Mouse (Mus musculus) spleen, postnatal 0 days (tissue): ENCODE data around the gene Tnnt1. TPM values are rescaled to one million over a fixed set of nuclear protein-coding genes. Genes with fewer than 3 reads are reported as not detected.

Source experiments
- polyA plus RNA-seq: library from polyadenylated mRNA; unstranded; fragments of >200 nt; fragmentation: Nextera tagmentation; extraction: Ambion mirVana; gene quantifications from 2 replicates; pipeline ENCODE4 v1.2.1, GENCODE M21; 2015

Tnnt1 gene
- polyA plus RNA-seq, result 8.4 and 12.2 TPM in 2 replicates

DNA sequence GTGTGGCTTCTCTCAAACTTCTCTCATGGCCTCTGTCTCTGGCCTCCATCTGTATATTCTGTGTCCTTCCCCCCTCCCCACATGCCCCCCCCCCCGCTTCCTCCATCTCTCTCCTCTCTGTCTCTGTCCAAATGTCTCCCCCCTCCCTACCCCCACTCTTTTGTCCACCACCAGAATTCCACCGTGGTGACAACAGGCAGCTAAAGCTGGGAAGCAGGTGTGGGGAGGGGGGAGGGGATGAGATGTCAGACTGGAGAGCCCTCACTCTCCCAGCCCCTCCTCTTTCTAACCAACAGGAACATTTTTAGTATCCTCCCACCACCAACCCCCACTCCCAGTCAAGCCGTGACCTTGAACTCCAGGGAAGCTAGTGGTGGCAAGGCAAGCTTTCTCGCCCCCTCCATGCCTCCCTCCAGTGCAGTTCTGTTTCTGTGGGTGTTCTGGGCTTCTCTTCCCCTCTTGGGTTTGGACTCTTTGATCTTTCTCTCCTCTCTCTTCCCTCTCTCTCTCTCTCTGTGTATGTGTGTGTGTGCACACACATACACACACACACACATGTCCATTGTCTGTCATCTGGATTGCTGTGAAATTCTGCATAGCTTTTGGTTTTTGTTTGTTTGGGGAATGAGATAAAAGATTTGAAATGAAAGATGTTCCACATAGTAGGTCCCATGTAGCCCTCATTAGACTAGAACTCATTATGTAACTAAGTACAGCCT is at the start of gene Tnnt1:
Gene Tnnt1 (minus strand): TSS at position 51 of the 719 bp plus-strand sequence.

DNA sequence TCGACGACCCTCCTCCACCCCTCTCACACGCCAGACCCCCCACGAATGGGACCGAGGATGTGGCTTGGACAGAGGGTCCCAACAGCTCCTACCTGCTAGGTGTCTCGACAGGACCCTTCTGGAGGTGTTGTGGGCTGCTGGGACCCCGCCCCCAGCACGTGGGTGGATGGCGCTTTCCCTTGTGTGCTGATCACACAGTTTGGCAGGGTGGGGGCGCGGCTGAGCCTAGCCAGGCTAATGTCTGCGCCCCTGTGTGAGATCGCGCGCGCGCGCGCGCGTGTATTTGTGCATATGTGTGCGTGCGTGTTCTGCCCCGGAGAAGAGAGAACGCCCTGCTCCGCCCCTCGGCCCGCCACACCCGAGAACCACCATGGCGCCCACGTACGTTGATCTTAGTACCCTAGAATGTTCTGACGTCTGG is 31.0 kb upstream of the Tnnt1 start, which contains the start of gene Syt5:
Gene Syt5 (minus strand): TSS at position 321 of the 421 bp plus-strand sequence.

DNA sequence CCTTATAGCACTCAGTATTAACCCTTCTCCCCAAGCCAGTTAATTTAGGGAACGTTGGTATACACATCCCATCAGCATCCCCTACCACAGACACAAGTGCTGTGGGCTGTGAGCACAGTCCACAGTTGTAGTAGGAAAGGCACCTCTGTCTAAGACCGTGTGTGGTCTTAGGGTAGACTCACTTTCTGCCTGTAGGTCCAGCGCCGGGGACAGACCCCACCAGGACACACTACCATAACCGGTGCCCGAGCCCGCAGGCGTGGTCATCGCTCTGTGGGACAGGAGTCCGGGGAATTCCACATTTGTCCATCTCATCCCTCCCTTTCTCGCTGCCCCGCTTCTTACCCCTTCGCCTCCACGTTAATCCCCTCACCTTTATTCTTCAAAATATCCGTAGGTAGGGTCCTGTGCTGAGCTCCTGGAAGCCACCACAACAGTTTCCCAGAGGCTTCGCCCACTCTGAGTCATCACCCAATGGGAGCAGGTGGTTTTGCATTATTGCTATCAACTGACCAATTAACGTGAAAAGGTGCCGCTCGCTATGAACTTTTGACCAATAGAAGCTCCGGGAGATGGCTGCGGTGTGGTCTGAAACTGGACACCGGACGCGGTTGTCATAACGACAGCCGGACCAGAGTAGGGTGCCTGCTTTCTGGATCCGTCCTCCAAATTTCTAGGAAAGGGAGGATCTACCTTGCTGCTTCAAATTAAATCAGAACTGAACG is 16.0 kb upstream of the Tnnt1 start, which contains the start of gene Dnaaf3:
Gene Dnaaf3 (minus strand): TSS at position 449 of the 725 bp plus-strand sequence.

DNA sequence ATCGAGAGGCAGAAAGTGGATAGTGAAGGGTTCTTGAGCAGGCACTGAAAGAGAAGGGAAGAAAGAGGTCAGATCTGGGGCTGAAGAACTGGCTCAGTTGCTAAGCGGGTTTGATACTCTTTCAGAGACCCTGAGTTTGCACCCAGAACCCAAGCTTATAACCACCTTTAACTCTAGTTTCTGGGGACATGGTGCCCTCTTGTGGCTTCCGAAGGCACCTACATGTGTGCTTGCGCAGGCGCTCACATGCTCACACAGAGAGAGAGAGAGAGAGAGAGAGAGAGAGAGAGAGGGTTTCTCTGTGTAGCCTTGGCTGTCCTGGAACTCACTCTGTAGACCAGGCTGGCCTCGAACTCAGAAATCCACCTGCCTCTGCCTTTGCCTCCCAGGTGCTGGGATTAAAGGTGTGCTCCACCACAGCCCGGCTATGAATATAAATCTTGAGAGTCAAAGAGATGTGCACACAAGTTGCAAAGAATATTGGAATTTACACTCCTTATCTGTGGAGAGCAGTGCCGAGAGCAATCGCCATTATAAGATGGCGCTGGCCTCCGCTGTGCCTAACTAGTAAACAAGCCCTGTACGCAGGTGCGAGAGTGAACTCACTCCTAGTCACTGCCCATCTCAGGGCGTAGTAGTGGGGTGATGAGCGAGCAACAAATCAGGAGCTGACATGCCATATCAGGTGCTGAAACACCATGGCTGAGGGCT is 8.2 kb upstream of the Tnnt1 start, which contains the start of gene Tnni3:
Gene Tnni3 (minus strand): TSS at position 18 of the 711 bp plus-strand sequence.

DNA sequence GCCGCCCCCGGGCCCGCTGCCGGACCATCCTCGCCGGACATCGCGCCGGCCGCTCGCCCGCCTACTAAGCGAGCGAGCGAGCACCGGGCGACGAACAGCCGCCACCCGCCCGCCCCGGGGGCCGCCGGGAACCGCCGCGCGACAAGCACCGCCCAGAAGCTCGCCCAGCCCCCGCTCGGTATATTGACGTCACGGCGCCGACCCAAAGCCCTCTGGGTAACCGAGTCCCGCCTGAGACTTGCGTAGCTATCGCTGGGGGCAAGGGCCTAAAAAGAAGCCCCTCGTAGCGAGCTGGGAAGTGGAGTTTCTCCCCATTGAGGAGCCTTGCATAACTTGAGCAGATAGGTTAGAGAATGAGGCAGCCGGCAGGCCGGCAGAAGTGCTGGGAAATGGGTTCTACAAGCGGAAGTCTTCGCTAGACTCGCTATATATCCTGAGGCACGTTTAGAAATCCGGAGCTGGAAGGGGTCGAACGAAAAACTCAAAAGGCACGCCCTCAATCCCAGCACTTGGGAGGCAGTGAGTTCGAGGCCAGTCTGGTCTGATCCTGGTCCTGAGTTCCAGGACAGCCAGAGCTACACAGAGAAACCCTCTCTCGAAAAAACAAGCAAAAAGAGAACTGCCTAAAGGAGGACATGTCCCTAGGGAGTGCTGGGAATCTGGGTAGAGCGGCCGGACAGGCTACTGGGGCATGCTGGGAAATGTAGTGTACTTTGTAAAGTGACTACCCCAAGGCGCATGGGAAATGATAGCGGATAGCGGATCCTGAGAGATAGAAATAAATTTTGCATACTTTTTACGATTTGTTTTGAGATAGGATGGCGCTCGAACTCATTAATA is 14.4 kb downstream of the Tnnt1 start, which contains the start of gene Ppp1r12c:
Gene Ppp1r12c (minus strand): TSS at position 123 of the 840 bp plus-strand sequence.

DNA sequence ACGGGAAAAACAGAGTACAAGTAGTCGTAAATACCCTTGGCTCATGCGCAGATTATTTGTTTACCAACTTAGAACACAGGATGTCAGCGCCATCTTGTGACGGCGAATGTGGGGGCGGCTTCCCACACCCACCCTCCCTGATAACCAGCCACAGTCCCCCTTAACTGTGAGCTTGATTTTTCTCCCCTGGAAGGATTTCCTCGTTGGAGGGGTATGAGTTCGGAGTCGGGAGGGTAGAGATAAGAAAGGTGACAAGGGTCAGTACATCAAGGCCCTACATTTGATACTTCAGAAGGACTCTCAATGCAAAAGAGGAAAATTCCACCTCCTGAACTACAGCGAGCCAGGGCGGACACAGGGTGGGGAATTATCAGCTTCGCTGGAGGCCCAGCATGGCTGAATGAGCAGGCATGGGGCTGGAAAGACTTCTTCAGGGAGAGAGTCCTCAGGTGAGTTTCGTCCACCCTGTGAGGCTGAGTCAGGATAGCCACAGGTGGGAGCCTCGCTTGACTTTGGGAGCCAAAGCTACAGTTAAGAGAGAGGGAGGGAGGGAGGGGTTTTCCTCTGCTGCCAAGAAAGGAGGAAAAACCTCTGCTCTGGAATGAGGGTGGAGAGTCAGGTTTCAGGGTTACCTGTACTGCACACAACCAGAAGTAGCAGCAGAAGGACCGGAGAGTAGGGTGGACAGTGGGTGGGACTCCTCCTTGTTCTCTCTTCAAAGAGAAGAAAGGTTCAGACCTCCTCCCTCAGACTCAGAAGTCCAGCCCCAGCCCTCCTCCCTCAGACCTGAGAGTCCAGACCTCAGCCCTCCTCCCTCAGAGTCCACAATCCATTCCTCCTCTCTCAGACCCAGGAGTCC is 55.4 kb downstream of the Tnnt1 start, which contains the start of gene Eps8l1:
Gene Eps8l1 (plus strand): TSS at position 99 of the 859 bp plus-strand sequence.

Other genes starting within 250 kb of the Tnnt1 start
- gene Ncr1, start 178.7 kb downstream of the Tnnt1 start, polyA plus RNA-seq, result 1.5 and 2.3 TPM in 2 replicates
- gene Gp6, start 118.6 kb downstream of the Tnnt1 start, polyA plus RNA-seq, result 1.4 and 1.5 TPM in 2 replicates
- 8.5 and 10.2 TPM in 2 replicates for gene Rdh13, start 70.7 kb downstream of the Tnnt1 start, polyA plus RNA-seq
- 0.36 and 3.4 TPM in 2 replicates for gene Eps8l1, start 55.7 kb downstream of the Tnnt1 start, polyA plus RNA-seq
- gene Ppp1r12c, start 14.7 kb downstream of the Tnnt1 start, polyA plus RNA-seq, result 34.4 and 38.5 TPM in 2 replicates
- gene Tnni3, start 7.8 kb upstream of the Tnnt1 start, polyA plus RNA-seq, result 2.8 and 3.6 TPM in 2 replicates
- 0.29 and 0.36 TPM in 2 replicates for gene Dnaaf3, start 16.1 kb upstream of the Tnnt1 start, polyA plus RNA-seq
- 0.66 and 1.0 TPM in 2 replicates for gene Syt5, start 31.2 kb upstream of the Tnnt1 start, polyA plus RNA-seq
- gene Ptprh, start 87.7 kb upstream of the Tnnt1 start, polyA plus RNA-seq, result not detected in 2 replicates
- 12.8 and 16.5 TPM in 2 replicates for gene Tmem86b, start 115.0 kb upstream of the Tnnt1 start, polyA plus RNA-seq
- gene Ppp6r1, start 142.6 kb upstream of the Tnnt1 start, polyA plus RNA-seq, result 9.6 and 9.8 TPM in 2 replicates
- 62.4 and 63.5 TPM in 2 replicates for gene Hspbp1, start 168.7 kb upstream of the Tnnt1 start, polyA plus RNA-seq
- gene Brsk1, start 174.2 kb upstream of the Tnnt1 start, polyA plus RNA-seq, result 0.45 and 0.54 TPM in 2 replicates
- gene Tmem150b, start 208.9 kb upstream of the Tnnt1 start, polyA plus RNA-seq, result 0.69 and 0.80 TPM in 2 replicates
- 65.7 and 81.8 TPM in 2 replicates for gene Kmt5c, start 223.7 kb upstream of the Tnnt1 start, polyA plus RNA-seq
- gene Cox6b2, start 236.7 kb upstream of the Tnnt1 start, polyA plus RNA-seq, result 157 and 188 TPM in 2 replicates